Mouse (Mus musculus) olfactory bulb, adult 2 months (tissue): ENCODE measurements around the gene Cyp8b1.

Experiments
- CTCF ChIP-seq: fragments of 200-500 bp; IDR thresholded peaks from 2 replicates; pipeline ENCODE4 v1.5.1; 2012; ENCODE audit warnings: low read depth, mild to moderate bottlenecking, low read length, moderate library complexity; ENCODE audit not compliant: insufficient read depth
- POLR2A ChIP-seq: fragments of 200-500 bp; IDR thresholded peaks from 2 replicates; pipeline ENCODE4 v1.6.1; 2012; ENCODE audit warnings: mild to moderate bottlenecking, low read depth, low read length, moderate library complexity; ENCODE audit not compliant: insufficient read depth

DNA sequence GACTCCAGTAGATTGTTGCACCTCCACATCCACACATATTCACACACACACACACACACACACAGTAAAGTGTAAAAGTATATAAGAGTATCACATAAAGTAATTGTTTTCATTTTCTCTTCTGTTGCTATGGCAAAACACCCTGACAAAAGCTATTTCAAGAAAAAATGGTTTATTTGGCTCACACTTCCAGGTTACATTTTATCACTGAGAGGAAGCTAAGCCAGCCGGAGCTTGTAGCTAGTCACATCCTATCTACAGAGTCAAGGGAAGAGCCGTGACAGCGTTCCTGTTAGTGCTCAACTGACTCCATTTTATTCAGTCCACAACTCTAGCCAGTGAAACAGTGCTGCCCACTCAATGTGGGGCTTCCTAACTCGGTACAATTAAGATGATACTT lies 32.3 kb upstream of the Cyp8b1 start:
- no peak for TF ChIP-seq CTCF
- no peak for TF ChIP-seq POLR2A
